Mouse (Mus musculus): ENCODE measurements around the gene Rnf151.

Gene Rnf151

GRCm38 (mm10) chr17:24717943-24718342, at the start of gene Rnf151, which contains the start of gene Rps2:
TSS of gene Rnf151 (minus strand) at chr17:24718063.
TSS of gene Rps2 (plus strand) at chr17:24718116.
- DNase-seq (ENCODE audit: extremely low read depth, insufficient read length, low spot score), result no peak

GRCm38 (mm10) chr17:24766266-24766875, 48.5 kb upstream of the Rnf151 start:
- no peak for DNase-seq (ENCODE audit: extremely low read depth, insufficient read length, low spot score)

GRCm38 (mm10) chr17:24765016-24765905, 47.4 kb upstream of the Rnf151 start:
- DNase-seq (ENCODE audit: extremely low read depth, insufficient read length, low spot score), result no peak

- no peak for DNase-seq (ENCODE audit: extremely low read depth, insufficient read length, low spot score)
Measured at GRCm38 (mm10) chr17:24761121-24761520, 43.3 kb upstream of the Rnf151 start.

GRCm38 (mm10) chr17:24757394-24757793, 39.5 kb upstream of the Rnf151 start:
- no peak for DNase-seq (ENCODE audit: extremely low read depth, insufficient read length, low spot score)

- no peak for DNase-seq (ENCODE audit: extremely low read depth, insufficient read length, low spot score)
Measured at GRCm38 (mm10) chr17:24752415-24753394, 34.8 kb upstream of the Rnf151 start, which contains the start of gene Hs3st6. TSS of gene Hs3st6 (plus strand) at chr17:24752988.

- no peak for DNase-seq (ENCODE audit: extremely low read depth, insufficient read length, low spot score)
Measured at GRCm38 (mm10) chr17:24751528-24751927, 33.7 kb upstream of the Rnf151 start.

GRCm38 (mm10) chr17:24746986-24747385, 29.1 kb upstream of the Rnf151 start:
- no peak for DNase-seq (ENCODE audit: extremely low read depth, insufficient read length, low spot score)

GRCm38 (mm10) chr17:24745526-24746497, 27.9 kb upstream of the Rnf151 start:
- no peak for DNase-seq (ENCODE audit: extremely low read depth, insufficient read length, low spot score)

- DNase-seq (ENCODE audit: extremely low read depth, insufficient read length, low spot score), result no peak
Measured at GRCm38 (mm10) chr17:24744381-24744780, 26.5 kb upstream of the Rnf151 start.

GRCm38 (mm10) chr17:24743896-24744295, 26.0 kb upstream of the Rnf151 start:
- no peak for DNase-seq (ENCODE audit: extremely low read depth, insufficient read length, low spot score)

- no peak for DNase-seq (ENCODE audit: extremely low read depth, insufficient read length, low spot score)
Measured at GRCm38 (mm10) chr17:24742307-24742706, 24.4 kb upstream of the Rnf151 start.

GRCm38 (mm10) chr17:24739926-24740325, 22.1 kb upstream of the Rnf151 start:
- DNase-seq (ENCODE audit: extremely low read depth, insufficient read length, low spot score), result no peak

- no peak for DNase-seq (ENCODE audit: extremely low read depth, insufficient read length, low spot score)
Measured at GRCm38 (mm10) chr17:24738238-24738637, 20.4 kb upstream of the Rnf151 start.

GRCm38 (mm10) chr17:24737135-24737810, 19.4 kb upstream of the Rnf151 start:
- DNase-seq (ENCODE audit: extremely low read depth, insufficient read length, low spot score), result no peak

- DNase-seq (ENCODE audit: extremely low read depth, insufficient read length, low spot score), result peak; percentile 94
Measured at GRCm38 (mm10) chr17:24736330-24737051, 18.6 kb upstream of the Rnf151 start, which contains the start of gene Msrb1. TSS of gene Msrb1 (plus strand) at chr17:24736642.

- no peak for DNase-seq (ENCODE audit: extremely low read depth, insufficient read length, low spot score)
Measured at GRCm38 (mm10) chr17:24735446-24735845, 17.6 kb upstream of the Rnf151 start.

- no peak for DNase-seq (ENCODE audit: extremely low read depth, insufficient read length, low spot score)
Measured at GRCm38 (mm10) chr17:24734513-24734912, 16.6 kb upstream of the Rnf151 start.
